Mouse (Mus musculus) spleen, adult 2 months (tissue): ENCODE results near the gene Cdc42bpa.

Source experiments
- CTCF ChIP-seq: fragments of 200-500 bp; IDR thresholded peaks from 2 replicates; pipeline ENCODE4 v1.5.1; 2011; ENCODE audit warnings: mild to moderate bottlenecking, inconsistent platforms; ENCODE audit not compliant: insufficient read depth, insufficient read length, insufficient replicate concordance; ENCODE audit errors: extremely low read depth
- POLR2A ChIP-seq: fragments of 200-500 bp; IDR thresholded peaks from 2 replicates; pipeline ENCODE4 v1.6.1; 2011; ENCODE audit warnings: low read depth, low read length, inconsistent platforms

GRCm38 (mm10) chr1:180179100-180179499, 218.8 kb downstream of the Cdc42bpa start:
- no peak for TF ChIP-seq CTCF
- no peak for TF ChIP-seq POLR2A
